24 mouse cellular contexts compared by ENCODE assay signal in the genomic region with DNA sequence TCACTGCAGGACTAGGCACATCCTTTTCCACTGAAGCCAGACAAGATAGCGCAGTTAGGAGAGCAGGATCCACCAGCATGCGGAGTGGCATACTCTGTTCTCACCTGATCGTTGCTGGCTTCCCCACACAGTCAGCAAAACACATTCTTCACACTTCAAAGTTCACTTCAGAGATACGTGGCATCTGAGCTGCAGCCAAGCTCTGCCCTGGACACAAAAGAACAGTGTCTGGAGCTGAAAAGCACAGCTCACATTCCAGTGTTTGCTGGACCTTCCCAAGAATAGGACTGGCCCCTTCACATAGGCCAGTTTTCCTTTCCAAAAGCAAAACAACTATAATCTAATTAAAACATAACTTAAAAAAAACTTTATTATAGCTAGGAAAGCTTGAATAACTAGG.
DNase-seq lines count a peak whose midpoint lies in the region; ATAC-seq and TF ChIP-seq lines count a peak whose summit lies in the region.
"Had no signal": no experiment of that assay in that cellular context is flagged by ENCODE, and none has a peak within 500 bp of the region (broad histone marks: within the 10 kb centered on the region; RNA-seq: fewer than 3 reads in every experiment).

No protein-coding gene starts in this region.

- H3K4me2 ChIP-seq in heart, embryonic 14.5 days (ENCODE audit: low read length), result 0 out of 2 replicates have a peak overlapping the region, but pooled peaks have one; percentile 22
- no peak overlapping the region for H3K4me2 ChIP-seq in lung, embryonic 14.5 days
- H3K4me2 ChIP-seq: embryonic facial prominence, embryonic 12.5 days; hindbrain, embryonic 14.5 days; liver, embryonic 15.5 days; midbrain, embryonic 12.5 days had no signal

- no peaks in the 10 kb centered on the region for H3K36me3 ChIP-seq in heart, embryonic 14.5 days (ENCODE audit: control insufficient read depth, insufficient read depth, low read length)
- no peaks in the 10 kb centered on the region for H3K36me3 ChIP-seq in lung, embryonic 14.5 days (ENCODE audit: insufficient read depth)
- H3K36me3 ChIP-seq: embryonic facial prominence, embryonic 12.5 days; G1E; limb, embryonic 10.5 days; liver, embryonic 15.5 days; midbrain, embryonic 12.5 days had no signal

- ATAC-seq in heart, embryonic 14.5 days (ENCODE audit: insufficient number of reproducible peaks, insufficient read depth, low FRiP score, low read depth), result peak; percentile 50; the same call in 1 of the 2 replicates
- peak; percentile 65; the same call in 1 of the 2 replicates for ATAC-seq in lung, embryonic 14.5 days (ENCODE audit: insufficient read depth)
- ATAC-seq: forebrain, postnatal 0 days; lung, postnatal 0 days had no signal

- DNase-seq in heart, adult 9 months (ENCODE audit: low spot score in 2 of 2), result no peak
- peak; percentile 41 for DNase-seq in lung, embryonic 14.5 days
- no peak for DNase-seq in lung, postnatal 36 days
- peak; percentile 26 for DNase-seq in kidney, adult 9 months
- DNase-seq in kidney, postnatal 36 days, result peak; percentile 42 to 50
- DNase-seq in cerebellum, adult 8-10 months, result no peak
- DNase-seq: adrenal gland, adult 2 months; B cell, adult 2 months; cerebellum, adult 11 months; cerebellum, postnatal 14 days; forebrain, postnatal 0 days; gastrocnemius, postnatal 14 days; liver; thymus, adult 18-20 months; thymus, postnatal 36 days had no signal

- no peak overlapping the region for H3K9ac ChIP-seq in heart, embryonic 14.5 days (ENCODE audit: low read length)
- H3K9ac ChIP-seq in lung, embryonic 14.5 days, result no peak overlapping the region
- H3K9ac ChIP-seq: embryonic facial prominence, embryonic 12.5 days; forebrain, postnatal 0 days; hindbrain, embryonic 14.5 days; liver, embryonic 15.5 days; midbrain, embryonic 12.5 days had no signal

- no peak for TF ChIP-seq CTCF in lung, embryonic 14.5 days (IDR thresholded peaks at IDR 0.05; ENCODE audit: low read depth)

- peak overlapping the region; percentile 20 to 35; a peak in 3 of 4 replicates for H3K27ac ChIP-seq in heart, embryonic 14.5 days (replicated peaks in 1 of 2; ENCODE audit: control insufficient read depth in 1 of 2, insufficient read depth in 1 of 2, low read depth in 2 of 2, low read length in 2 of 2)
- no peak overlapping the region for H3K27ac ChIP-seq in lung, embryonic 14.5 days (ENCODE audit: low read depth)
- H3K27ac ChIP-seq: embryonic facial prominence, embryonic 12.5 days; hindbrain, embryonic 14.5 days; limb, embryonic 10.5 days; liver, embryonic 15.5 days; midbrain, embryonic 12.5 days had no signal

- peaks cover 5% of the 10 kb centered on the region in 2 experiments for H3K4me1 ChIP-seq in heart, embryonic 14.5 days (ENCODE audit: control insufficient read depth in 2 of 2, insufficient read depth in 2 of 2, low read length in 2 of 2)
- H3K4me1 ChIP-seq in lung, embryonic 14.5 days (ENCODE audit: insufficient read depth), result no peaks in the 10 kb centered on the region
- H3K4me1 ChIP-seq: limb, embryonic 10.5 days; liver, embryonic 15.5 days; midbrain, embryonic 12.5 days had no signal

- H3K27me3 ChIP-seq in heart, embryonic 14.5 days (ENCODE audit: control insufficient read depth, insufficient read depth, low read length), result no peaks in the 10 kb centered on the region
- no peaks in the 10 kb centered on the region for H3K27me3 ChIP-seq in lung, embryonic 14.5 days (ENCODE audit: insufficient read depth, low read length)
- H3K27me3 ChIP-seq: CH12.LX; embryonic facial prominence, embryonic 12.5 days; liver, embryonic 15.5 days; midbrain, embryonic 12.5 days had no signal

- H3K4me3 ChIP-seq in heart, embryonic 14.5 days (ENCODE audit: control insufficient read depth in 1 of 2, insufficient read depth in 1 of 2, low read depth in 1 of 2, low read length in 2 of 2), result no peak overlapping the region
- H3K4me3 ChIP-seq in lung, embryonic 14.5 days (ENCODE audit: low read depth, low read length), result no peak overlapping the region
- H3K4me3 ChIP-seq: embryonic facial prominence, embryonic 12.5 days; limb, embryonic 10.5 days; liver, embryonic 15.5 days; midbrain, embryonic 12.5 days had no signal

- WGBS in heart, embryonic 14.5 days, result 17% methylated on average over 4 of the region's 4 CpGs
- WGBS in lung, embryonic 14.5 days, result 47% methylated on average over 4 of the region's 4 CpGs

- H3K9me3 ChIP-seq in heart, embryonic 14.5 days (ENCODE audit: control insufficient read depth, low read length), result no peaks in the 10 kb centered on the region
- H3K9me3 ChIP-seq in lung, embryonic 14.5 days (ENCODE audit: low read depth, low read length), result no peaks in the 10 kb centered on the region
- H3K9me3 ChIP-seq: embryonic facial prominence, embryonic 12.5 days; G1E; limb, embryonic 10.5 days; liver, embryonic 15.5 days; midbrain, embryonic 12.5 days had no signal

Comparison
In these comparisons a context has a peak if more than half of its experiments do, and no peak if none do; other contexts are left out.
1. DNase-seq: peak in lung, embryonic 14.5 days (single experiment), kidney, adult 9 months (single experiment) and kidney, postnatal 36 days (2 of 2); none in heart, adult 9 months (0 of 2), lung, postnatal 36 days (single experiment) and cerebellum, adult 8-10 months (single experiment).